Mouse (Mus musculus): ENCODE data around the gene Aldh1a1.

DNA sequence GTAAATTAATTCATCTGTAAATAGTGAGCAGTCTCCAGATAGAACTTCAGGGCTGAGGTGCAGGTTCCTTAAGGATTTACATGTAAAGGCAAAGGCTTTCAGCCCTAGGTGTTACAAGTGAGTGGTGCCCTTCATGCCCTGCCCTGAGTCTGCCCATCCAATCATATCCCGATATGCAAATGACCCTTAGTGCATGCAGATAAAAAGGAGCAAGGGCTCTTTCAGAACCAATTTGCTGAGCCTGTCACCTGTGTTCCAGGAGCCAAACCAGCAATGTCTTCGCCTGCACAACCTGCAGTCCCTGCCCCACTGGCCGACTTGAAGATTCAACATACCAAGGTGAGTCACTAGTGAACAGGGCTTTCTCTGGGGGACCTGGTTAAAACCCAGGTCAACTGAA, 109.2 kb downstream of the Aldh1a1 start:
- TF ChIP-seq CTCF (conservative IDR thresholded peaks at IDR 0.05; ENCODE audit: insufficient read depth, insufficient read length, low read depth, low read length) (no peak), POLR2A (IDR thresholded peaks at IDR 0.05; ENCODE audit: low read depth, low read length) (no peak)

Data from kidney, adult 2 months (tissue).